Mouse (Mus musculus): Measurements from ENCODE around the gene Rtp3. TPM values are rescaled to one million over a fixed set of nuclear protein-coding genes. Genes with fewer than 3 reads are reported as not detected.
A peak's percentile ranks its signal among the peaks of the same experiment; 100 is the strongest.

Gene Rtp3
- not detected in 2 replicates for total RNA-seq (2014; fragmentation: Nextera tagmentation)
- not detected in 2 replicates for total RNA-seq (2017)

DNA sequence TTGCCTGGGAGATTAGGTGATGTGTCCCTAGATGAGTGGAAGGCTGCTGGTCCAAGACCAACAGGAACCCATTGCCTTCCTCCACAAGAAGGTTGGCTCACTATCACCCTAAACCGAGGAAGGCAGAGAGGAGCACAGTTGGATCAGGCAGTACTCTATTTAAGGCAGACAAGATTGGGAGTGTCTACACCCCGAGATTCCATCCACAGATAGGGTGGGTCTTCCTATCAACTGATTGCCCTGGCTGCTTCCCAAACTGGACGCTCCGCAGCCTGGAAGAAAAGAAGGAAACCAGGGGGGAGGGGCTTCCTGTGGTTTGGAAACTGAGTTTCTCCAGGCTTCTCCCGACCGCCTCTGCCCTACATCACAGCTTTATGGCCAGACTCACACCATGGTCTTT, at the start of gene Rtp3:
Gene Rtp3, minus strand, starts transcription at position 380 of the 400 bp plus-strand sequence.
- no peak for ATAC-seq (replicated peaks; ENCODE audit: low FRiP score, low TSS enrichment, poor library complexity, severe bottlenecking)

DNA sequence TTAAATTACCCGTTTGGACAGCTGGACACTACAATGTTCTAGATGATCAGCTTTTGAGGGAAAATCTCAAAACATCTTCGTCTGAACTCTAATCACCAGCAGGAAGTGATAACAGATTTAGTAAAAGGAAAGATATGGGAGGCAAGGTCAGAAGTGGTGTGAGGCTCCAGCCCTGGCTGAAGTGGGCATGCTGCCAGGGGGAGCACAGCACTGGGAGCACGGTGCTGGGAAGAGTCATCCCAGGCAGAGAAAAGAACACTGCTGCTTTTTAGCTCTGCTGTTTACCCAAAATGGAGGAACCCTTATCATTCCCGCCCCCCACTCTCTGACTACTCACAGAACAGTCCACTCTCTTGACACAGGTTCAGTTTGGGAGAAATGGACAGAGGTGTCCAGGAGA, 49.6 kb upstream of the Rtp3 start:
- ATAC-seq (replicated peaks; ENCODE audit: low FRiP score, low TSS enrichment, poor library complexity, severe bottlenecking), result no peak

DNA sequence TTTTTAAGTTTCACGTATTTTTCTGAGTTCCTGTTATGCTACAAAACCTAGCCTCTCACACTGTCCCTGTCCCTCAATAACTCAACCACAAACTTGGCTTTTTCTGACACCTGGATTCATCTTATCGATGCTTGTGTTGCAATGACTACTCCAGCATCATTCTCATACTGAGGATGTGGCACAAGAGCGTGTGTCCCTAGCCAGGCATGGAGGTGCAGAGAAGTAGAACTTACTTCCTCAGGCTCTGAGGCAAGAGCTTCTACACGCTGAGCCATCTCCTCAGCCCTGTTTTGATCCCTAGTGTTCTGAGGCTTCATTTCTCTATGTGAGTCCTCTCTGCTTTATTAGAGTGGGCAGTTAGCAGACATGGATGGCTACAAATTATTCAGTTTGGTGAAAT, 43.3 kb upstream of the Rtp3 start:
- no peak for ATAC-seq (replicated peaks; ENCODE audit: low FRiP score, low TSS enrichment, poor library complexity, severe bottlenecking)

DNA sequence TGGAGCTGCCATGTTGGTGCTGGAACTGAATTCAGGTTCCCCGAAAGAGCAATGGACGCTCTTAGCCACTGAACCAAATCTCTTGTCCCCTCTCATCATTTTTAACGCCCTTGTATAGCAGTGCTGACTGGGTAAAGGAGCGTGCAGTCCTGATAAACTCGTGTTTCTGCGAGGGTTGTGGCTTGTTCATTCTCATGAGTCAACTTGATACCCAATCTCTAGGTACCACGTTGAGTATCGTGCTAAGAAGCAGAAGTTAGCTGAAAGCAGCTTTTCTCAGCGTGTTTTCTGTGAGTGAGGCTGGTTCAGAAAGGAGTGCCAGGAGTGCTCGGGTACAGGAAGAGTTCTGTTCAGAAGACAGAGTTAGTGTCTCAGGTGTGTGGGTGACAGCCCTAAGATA, 36.4 kb upstream of the Rtp3 start:
- ATAC-seq (replicated peaks; ENCODE audit: low FRiP score, low TSS enrichment, poor library complexity, severe bottlenecking), result no peak

DNA sequence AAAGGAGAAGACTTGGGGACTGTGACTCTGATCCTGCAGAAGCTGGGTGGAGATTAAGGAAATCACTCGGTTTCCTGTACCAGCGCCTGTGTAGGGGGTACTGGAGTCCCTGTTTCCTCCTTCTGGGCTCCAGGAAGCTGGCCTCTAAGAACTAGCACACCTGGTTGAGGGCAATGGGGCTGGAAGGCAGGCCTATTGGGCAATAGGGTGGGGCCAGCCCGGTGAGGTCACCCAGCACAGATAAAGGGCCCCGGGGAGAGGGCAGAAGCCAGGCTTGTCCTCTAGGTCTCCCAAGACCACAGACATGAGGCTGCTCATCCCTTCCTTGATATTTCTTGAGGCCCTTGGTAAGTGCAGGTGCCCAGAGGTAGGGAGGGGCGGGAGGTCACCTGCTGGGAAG, 28.6 kb upstream of the Rtp3 start, which contains the start of gene Ltf:
Gene Ltf, plus strand, starts transcription at position 250 of the 400 bp plus-strand sequence.
- no peak; the same call in 1 of the 2 replicates for ATAC-seq (replicated peaks; ENCODE audit: low FRiP score, low TSS enrichment, poor library complexity, severe bottlenecking)

DNA sequence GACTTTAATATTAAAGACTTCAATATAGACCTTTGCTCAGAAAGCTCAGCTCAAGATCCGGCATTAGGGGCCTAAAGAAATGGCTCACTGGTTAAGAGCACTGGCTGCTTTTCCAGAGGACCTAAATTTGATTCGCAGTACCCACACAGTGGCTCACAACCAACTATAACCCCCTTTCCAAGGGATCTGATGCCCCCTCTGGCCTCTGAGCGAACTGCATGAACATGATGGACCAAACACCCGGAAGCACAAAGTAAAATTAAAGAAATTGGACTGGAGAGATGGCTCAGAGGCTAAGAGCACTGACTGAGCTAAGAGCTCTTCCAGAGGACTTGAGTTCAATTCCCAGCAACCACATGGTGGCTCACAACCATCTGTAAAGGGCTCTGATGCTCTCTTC, 25.3 kb upstream of the Rtp3 start:
- 0 out of 2 replicates have a peak, but pooled peaks have one; percentile 67 for ATAC-seq (replicated peaks; ENCODE audit: low FRiP score, low TSS enrichment, poor library complexity, severe bottlenecking)

DNA sequence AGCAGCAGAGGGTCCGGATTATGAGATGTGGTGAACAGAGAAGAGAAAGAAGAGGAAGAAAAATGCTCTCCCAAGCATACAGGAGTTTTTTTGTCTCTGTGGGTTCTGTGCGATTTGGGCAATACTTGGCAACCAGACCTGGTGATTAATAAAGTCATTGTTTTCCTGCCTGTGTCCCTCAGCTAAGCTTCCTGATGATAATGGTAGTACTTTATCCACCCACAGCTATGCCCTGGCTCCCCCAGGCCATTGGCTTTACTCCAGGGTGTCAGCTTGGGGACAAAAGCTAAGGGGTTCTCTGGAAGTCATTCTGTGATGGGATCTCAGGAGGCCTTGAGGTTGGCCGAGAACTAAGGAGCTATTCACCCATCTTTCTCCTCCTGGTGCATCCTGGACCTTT, 21.7 kb upstream of the Rtp3 start:
- ATAC-seq (replicated peaks; ENCODE audit: low FRiP score, low TSS enrichment, poor library complexity, severe bottlenecking), result no peak

DNA sequence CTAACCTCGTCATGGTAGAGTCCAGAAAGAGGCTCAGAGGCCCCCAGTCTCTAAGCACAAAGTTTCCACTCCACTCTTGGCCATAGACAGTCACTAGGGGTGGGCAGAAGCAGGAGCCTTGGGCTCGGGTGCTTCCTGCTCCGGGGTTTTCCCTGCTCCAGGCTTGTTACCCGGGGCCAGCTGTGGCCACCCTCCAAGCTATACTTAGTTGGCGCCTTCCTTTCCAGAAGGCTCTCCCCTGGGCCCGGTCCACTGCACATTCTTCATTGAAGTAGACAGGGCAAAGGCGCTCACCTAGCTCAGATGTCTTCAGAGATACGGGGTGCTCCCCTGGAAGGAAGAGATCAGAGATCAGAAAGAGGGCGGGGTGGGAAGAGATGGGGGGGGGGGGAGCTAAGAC, 21.2 kb upstream of the Rtp3 start:
- no peak for ATAC-seq (replicated peaks; ENCODE audit: low FRiP score, low TSS enrichment, poor library complexity, severe bottlenecking)

DNA sequence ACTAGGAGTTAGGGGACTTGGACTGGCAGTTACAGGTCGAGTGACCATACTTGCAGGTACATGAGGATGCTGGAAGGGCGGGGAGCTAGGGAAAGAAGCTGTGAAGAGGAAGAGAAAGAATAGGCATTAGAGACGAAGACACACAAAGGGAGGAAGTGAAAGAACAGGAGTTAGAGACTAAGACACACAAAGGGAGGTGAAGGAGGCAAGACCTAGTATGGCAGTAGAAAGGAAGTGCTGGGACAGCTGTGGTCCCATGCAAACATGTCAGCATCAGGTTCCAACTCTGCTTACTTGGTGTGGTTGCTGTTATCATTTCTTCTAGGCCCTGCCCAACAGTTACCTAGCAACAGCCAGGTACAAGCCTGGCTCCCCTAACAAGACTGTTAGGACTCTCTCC, 19.4 kb upstream of the Rtp3 start:
- ATAC-seq (replicated peaks; ENCODE audit: low FRiP score, low TSS enrichment, poor library complexity, severe bottlenecking), result no peak

DNA sequence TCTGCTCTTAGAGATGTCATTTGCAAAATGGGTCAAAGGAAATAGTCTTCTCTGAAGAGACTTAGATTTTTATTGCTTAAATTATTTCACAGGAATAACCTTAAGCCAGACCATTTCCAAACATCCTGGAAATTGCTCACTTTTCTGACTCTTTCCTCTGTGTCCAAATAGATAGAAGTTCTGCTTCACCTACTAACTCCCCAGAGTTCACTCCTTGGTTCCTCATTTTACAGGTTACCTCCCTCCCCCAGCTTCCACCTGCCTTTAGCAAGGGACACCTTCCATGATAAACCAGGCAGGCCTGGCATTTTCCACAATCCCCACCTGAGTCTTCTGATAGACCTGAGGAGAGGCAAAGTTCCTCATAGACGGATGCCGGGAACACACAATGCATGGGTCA, 16.2 kb upstream of the Rtp3 start:
- ATAC-seq (replicated peaks; ENCODE audit: low FRiP score, low TSS enrichment, poor library complexity, severe bottlenecking), result no peak

DNA sequence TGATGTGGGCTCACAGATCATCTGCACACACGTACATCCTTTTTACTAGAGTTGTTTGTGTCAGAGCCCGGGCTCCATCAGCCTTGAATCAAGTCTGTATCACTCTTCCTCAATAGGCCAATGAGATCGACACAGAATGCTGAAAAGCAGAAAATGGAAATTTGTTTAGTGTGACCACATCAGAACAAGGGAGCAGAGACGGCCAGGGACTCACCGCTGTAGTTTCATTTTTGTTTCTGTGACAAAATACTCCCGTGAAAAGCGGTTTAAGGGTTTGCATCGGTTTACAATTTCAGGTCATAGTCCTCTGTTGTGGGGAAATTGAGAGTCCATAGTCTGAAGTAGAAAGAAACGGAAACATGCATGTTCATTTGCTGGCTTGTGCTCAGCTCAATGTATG, 12.9 kb upstream of the Rtp3 start:
- no peak for ATAC-seq (replicated peaks; ENCODE audit: low FRiP score, low TSS enrichment, poor library complexity, severe bottlenecking)

DNA sequence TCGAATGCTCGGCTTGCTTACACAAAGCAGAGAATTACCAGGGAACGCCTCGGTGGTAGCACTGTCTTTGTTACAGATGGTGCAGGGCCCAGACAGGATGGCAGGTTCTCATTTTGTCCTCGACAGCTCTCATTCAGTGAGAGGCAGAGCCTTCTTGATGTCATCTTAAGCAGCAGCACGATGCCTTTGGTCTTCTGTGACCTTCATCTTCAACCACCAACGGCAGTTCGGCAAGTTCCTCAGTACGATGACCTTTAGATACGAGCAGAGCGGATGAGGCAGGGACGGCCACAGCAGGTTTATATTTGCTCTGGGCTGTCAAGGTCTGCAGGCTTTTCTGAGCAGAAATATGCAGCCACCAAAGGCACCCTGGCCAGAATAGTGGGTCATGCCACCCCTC, 11.2 kb upstream of the Rtp3 start:
- ATAC-seq (replicated peaks; ENCODE audit: low FRiP score, low TSS enrichment, poor library complexity, severe bottlenecking), result no peak

DNA sequence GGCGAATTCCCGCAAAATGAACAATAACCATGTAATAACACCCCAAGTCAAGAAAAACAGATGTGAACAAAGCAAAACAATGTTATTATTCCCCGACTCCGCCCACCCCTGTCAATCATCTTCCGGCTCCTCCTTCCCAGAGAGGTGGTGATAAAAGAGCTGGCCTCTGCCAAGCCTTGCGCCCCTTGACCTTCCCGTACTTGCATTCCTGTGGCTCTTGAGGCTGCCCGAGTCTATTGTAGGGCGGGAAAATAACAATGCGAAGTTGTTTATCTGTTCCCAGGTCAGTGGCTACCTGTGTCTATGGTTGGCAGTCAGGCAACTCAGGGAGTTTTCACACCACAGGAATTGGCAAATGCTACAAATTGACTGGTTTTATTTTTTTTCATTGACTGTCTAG, 9.5 kb upstream of the Rtp3 start:
- no peak for ATAC-seq (replicated peaks; ENCODE audit: low FRiP score, low TSS enrichment, poor library complexity, severe bottlenecking)

DNA sequence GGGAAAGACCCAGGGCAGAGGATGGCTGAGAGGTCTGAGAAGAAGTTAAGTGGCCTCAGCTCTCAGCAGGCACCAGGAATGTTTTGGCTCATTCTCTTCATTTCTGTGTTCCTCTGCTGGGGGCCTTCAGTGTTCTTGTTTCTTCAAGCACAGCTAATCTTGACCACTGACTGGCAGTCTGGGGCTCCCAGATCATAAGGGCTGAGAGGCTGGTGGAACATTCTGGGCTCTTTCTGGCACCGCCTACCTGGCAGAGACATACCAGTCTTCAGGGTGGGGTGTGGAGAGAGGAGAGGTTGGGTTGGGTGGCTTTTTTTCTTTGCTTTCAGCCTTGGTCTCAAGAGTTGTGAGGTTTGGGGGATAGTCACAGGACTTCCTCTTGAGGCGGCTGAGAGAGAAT, 8.7 kb upstream of the Rtp3 start:
- no peak for ATAC-seq (replicated peaks; ENCODE audit: low FRiP score, low TSS enrichment, poor library complexity, severe bottlenecking)

DNA sequence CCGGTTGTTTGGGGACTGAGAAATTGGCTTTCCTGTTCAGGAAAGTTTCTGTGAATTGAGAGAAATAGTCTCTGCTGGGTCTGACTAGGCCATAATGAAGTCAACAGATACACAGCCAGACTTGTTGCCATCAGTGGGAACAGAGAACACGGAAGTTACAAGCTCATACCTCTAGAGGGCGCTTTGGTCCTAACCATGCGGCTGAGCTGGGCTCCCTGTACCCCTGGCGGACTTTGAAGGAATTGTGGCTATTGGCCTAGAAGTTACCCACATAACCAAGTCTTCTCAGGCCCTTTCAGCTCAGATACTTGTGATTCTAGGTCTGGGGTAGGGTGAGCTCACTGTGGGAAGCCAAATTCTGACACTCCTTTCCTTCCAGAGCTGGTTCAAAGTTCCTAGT, 6.9 kb upstream of the Rtp3 start:
- peak; percentile 88 for ATAC-seq (replicated peaks; ENCODE audit: low FRiP score, low TSS enrichment, poor library complexity, severe bottlenecking)

DNA sequence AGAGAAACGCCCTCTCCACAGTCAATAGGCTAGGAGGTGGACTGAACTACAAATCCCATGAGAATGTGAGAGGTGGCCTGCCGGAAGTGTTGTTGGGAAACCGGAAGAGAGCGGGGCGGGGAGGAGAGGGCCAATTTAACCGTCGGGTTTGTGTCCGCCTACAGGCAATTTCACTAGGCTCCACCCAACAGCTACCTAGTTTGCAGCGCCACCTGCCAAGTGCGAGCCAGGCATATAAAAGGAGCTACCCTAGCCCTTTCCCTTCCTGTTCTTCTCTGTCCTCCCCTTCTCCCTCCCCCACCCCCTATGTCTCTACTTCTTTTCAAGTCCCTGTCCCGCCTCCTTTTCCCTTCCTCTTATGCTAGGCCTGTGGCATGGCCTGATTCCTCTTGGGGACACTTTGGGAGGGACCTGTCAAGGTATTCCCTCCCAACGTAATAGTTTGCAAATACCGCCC, 4.4 kb upstream of the Rtp3 start:
- ATAC-seq (replicated peaks; ENCODE audit: low FRiP score, low TSS enrichment, poor library complexity, severe bottlenecking), result peak; percentile 86

DNA sequence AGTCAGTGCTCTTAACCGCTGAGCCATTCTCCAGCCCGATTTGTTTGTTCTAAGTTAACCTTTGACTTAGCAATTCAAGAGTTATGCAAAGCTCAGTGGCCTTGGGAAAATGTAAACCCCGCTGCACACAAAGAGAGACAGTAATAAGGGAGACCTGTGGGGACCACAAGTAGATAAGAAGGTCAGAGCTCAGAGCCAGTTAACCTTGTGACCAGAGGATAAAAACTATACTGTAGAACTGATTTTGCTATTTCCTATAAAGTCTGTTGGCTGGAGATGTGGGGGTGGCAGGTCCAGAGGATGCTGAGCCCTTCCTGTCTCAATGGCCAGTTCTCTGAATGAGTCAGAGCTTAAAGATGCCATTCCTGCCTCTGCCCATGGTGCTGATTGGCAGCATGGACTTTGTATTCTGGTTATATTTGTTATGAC, 2.9 kb upstream of the Rtp3 start:
- no peak for ATAC-seq (replicated peaks; ENCODE audit: low FRiP score, low TSS enrichment, poor library complexity, severe bottlenecking)

DNA sequence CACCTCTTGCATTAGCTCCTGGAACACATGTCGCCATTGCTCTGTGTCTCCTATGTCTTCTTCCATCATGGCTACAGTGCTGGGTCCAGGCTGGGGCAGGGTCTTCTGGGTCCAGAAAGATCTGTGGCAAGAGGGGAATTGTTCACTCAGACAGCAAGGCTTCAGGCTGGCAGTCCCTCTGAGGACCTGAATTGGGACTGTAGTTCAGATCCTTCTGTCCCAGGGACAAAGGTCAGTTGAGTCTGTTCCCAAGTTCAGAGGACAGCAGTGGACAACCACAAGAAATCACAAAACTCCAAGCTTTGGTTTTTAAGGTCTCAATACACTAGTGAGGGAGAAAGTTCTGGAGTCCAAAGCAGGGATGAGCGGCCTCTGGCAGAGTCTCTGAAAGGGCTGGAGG, 840 bp downstream of the Rtp3 start:
- ATAC-seq (replicated peaks; ENCODE audit: low FRiP score, low TSS enrichment, poor library complexity, severe bottlenecking), result no peak

DNA sequence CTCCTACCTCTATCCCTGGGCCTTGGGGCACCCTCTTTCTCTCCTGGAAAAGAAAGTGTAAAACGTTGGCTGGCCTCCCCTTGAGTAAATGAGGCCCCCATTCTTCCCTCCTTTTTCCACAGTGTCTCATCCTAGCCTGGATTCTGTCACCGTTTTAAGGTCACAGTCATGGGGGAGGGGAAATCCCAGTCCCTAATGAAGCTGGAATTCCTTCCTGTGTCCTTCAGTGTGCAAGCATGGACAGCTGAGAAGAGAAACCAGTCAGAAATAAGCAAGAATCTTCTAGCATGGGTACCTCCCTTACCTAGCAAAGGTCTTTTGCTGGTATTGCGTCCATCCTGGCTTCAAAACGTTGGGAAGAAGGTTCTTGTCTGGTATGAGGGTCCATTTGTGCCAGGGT, 1.2 kb downstream of the Rtp3 start:
- no peak for ATAC-seq (replicated peaks; ENCODE audit: low FRiP score, low TSS enrichment, poor library complexity, severe bottlenecking)

DNA sequence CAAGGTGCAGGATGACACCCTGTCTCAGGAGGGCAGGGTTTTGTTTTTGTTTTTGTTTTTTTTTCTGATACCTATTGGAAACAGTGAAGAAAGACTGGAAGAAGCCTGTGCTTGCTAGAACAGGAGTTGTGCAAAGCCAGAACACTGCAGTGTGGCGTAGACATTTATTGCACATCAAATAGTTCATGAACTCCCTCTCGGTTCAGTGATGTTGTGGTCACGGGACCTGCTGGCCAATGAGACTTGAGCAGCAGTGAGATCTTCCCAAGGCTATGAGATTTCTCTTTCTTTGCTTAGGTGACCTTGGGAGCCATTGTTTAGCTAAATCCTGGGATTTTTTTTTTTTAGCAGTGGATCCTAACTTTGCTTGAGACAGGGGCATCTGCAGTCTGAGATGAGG, 2.3 kb downstream of the Rtp3 start:
- ATAC-seq (replicated peaks; ENCODE audit: low FRiP score, low TSS enrichment, poor library complexity, severe bottlenecking), result no peak

DNA sequence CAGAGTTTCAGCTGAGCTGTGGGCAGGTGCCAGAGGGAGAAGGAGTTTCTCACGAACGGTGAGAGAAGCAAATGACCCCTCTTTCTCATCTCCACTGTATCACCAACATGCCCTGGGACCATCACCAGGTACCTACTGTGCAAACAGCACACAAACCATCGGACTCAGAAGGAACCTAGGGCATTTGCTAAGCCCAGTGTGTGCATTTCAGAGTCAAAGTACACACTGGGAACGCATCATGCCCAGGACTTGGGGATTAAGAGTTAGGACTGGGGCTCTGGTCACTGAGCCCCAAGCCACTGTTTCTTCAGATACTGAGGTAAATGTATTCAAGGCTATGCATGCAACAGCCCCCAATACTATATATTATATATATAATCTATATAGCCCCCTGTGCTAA, 3.1 kb downstream of the Rtp3 start:
- ATAC-seq (replicated peaks; ENCODE audit: low FRiP score, low TSS enrichment, poor library complexity, severe bottlenecking), result no peak

DNA sequence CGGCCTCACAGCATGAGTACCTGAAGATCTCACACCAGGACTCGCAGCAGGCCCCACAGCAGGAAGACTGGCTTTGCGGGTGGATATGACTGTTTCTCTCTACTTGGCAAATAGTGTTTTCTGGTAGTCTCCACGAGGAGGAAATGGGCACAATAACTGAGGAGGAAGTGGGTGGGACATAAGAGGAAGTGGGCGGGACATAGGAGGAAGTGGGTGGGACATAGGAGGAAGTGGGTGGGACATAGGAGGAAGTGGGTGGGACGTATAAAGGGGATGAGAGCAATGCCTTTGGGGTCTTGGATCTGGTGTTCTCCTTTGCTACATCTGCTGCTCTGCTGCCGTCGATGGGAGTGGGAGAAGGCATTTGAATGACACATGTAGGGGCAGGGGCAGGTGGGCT, 4.4 kb downstream of the Rtp3 start:
- ATAC-seq (replicated peaks; ENCODE audit: low FRiP score, low TSS enrichment, poor library complexity, severe bottlenecking), result no peak
